Mouse (Mus musculus): ENCODE measurements at regions not wholly inside any gene's neighbourhood (a gene's known extent, or its start where the extent isn't known, plus 50 kb on each side); places are given as distances from the start of the nearest gene placed in this dataset.

DNA sequence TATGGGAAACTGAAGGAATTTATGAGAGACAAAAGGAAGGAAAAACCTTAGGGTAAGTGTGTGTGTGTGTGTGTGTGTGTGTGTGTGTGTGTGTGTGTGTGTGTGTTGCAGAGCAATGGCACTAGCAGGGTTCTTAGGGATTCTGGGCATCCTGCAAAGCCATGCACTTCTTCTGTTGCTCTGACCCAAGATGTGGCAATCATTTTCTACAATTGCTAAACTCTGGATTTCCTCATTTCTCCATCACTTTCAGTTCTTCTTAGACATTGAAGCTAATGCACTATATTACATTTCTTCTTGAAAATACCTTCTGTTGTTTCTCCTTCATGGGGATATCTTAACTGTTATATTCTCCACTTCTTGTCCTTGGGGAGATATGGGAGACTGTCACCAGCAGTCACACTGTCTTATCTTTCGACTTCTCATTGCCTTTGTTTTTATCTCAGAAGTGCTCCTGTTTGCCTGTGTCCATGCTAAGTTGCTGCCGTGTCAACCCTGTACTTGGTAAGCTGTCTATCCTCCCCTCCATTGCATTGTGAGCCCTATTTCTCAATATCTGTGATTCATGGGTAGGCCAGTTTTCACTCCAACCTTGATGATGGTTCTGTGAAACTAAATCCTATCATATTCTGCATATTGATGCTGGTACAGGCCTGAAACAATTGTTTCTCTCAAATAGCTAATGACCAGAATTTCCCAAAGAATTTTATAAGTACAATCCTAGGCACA lies 742.4 kb downstream of the Gm826 start:
- no peak overlapping the region for H3K4me3 ChIP-seq
- 83% methylated on average over 2 of the region's 2 CpGs for WGBS
- H3K4me2 ChIP-seq: no peak overlapping the region
- no peaks in the 10 kb centered on the region for H3K27me3 ChIP-seq (replicated peaks)
- no peak overlapping the region for H3K9ac ChIP-seq
- ATAC-seq (replicated peaks): no peak
- H3K27ac ChIP-seq: no peak overlapping the region
- no peaks in the 10 kb centered on the region for H3K4me1 ChIP-seq
- no peaks in the 10 kb centered on the region for H3K9me3 ChIP-seq
- no peaks in the 10 kb centered on the region for H3K36me3 ChIP-seq (replicated peaks)

DNA sequence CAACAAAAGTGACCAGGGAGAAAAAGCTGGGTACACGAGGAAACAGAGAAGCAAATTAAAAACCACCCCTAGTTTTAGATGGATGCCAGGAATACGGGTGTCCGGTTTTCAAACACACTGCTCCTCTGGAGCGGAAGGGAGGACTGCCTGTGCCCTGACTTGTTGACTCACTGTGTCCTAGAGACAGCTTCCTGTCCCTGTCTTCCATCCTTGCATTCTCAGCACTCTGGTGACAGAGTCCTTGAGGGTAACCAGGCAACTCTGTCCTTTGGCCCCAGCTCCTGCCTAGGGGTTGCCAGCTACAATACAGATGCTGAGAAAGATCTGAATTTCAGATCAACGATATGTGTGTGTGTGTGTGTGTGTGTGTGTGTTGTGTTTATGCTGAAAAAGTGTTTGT lies 741.1 kb downstream of the Gm826 start:
- no peaks in the 10 kb centered on the region for H3K36me3 ChIP-seq (replicated peaks)
- no peaks in the 10 kb centered on the region for H3K27me3 ChIP-seq (replicated peaks)
- H3K9me3 ChIP-seq: no peaks in the 10 kb centered on the region
- H3K4me2 ChIP-seq: no peak overlapping the region
- H3K4me1 ChIP-seq: no peaks in the 10 kb centered on the region
- WGBS: 79% methylated on average over 5 of the region's 5 CpGs
- no peak for ATAC-seq (replicated peaks)
- no peak overlapping the region for H3K27ac ChIP-seq
- H3K4me3 ChIP-seq: no peak overlapping the region
- no peak overlapping the region for H3K9ac ChIP-seq

GRCm38 (mm10) chr2:159596285-159596684 lies 737.7 kb downstream of the Gm826 start:
- ATAC-seq (replicated peaks): no peak
- Histone ChIP-seq H3K9me3 (no peaks in the 10 kb centered on the region), H3K4me1 (no peaks in the 10 kb centered on the region), H3K36me3 (replicated peaks) (no peaks in the 10 kb centered on the region), H3K4me3 (no peak overlapping the region), H3K4me2 (no peak overlapping the region), H3K27ac (no peak overlapping the region), H3K27me3 (replicated peaks) (no peaks in the 10 kb centered on the region), H3K9ac (no peak overlapping the region)
- 86% methylated on average over 6 of the region's 6 CpGs for WGBS

DNA sequence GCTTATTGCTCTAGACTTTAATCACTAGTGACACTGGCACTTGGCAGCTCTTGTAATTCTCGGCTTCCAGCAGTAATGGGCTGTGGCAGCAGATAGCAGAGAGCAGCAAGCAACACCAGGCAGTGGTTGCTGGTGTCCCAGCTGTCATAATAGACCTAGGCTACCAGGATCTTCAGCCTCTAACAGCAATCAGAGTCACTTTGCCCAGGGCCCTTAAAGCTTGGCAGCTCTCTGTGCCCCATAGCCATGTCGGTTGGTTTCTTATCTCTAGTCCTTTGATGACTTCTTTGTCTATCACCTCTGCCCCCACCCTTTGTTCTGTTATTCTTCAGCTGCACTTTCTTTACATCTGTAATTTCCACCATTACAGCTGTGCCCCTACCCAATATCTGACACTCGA lies 735.9 kb downstream of the Gm826 start:
- H3K27me3 ChIP-seq (replicated peaks): no peaks in the 10 kb centered on the region
- no peak overlapping the region for H3K4me3 ChIP-seq
- no peaks in the 10 kb centered on the region for H3K4me1 ChIP-seq
- H3K4me2 ChIP-seq: no peak overlapping the region
- H3K9me3 ChIP-seq: no peaks in the 10 kb centered on the region
- no peak for ATAC-seq (replicated peaks)
- WGBS: 67% methylated on average over 3 of the region's 3 CpGs
- no peaks in the 10 kb centered on the region for H3K36me3 ChIP-seq (replicated peaks)
- no peak overlapping the region for H3K27ac ChIP-seq
- H3K9ac ChIP-seq: no peak overlapping the region

- H3K4me3 ChIP-seq: no peak overlapping the region
- WGBS: 55% methylated on average over 3 of the region's 3 CpGs
- no peaks in the 10 kb centered on the region for H3K36me3 ChIP-seq (replicated peaks)
- H3K27ac ChIP-seq: no peak overlapping the region
- ATAC-seq (replicated peaks): no peak
- no peaks in the 10 kb centered on the region for H3K27me3 ChIP-seq (replicated peaks)
- no peaks in the 10 kb centered on the region for H3K9me3 ChIP-seq
- no peak overlapping the region for H3K4me2 ChIP-seq
- no peaks in the 10 kb centered on the region for H3K4me1 ChIP-seq
- H3K9ac ChIP-seq: no peak overlapping the region
Observed at GRCm38 (mm10) chr2:159607191-159607590, 726.8 kb downstream of the Gm826 start.

GRCm38 (mm10) chr2:159610451-159610850 lies 723.5 kb downstream of the Gm826 start:
- no peaks in the 10 kb centered on the region for H3K36me3 ChIP-seq (replicated peaks)
- H3K4me2 ChIP-seq: no peak overlapping the region
- no peaks in the 10 kb centered on the region for H3K4me1 ChIP-seq
- H3K27me3 ChIP-seq (replicated peaks): no peaks in the 10 kb centered on the region
- H3K9ac ChIP-seq: no peak overlapping the region
- H3K9me3 ChIP-seq: no peaks in the 10 kb centered on the region
- H3K4me3 ChIP-seq: no peak overlapping the region
- WGBS: 84% methylated on average over 4 of the region's 4 CpGs
- no peak for ATAC-seq (replicated peaks)
- no peak overlapping the region for H3K27ac ChIP-seq

DNA sequence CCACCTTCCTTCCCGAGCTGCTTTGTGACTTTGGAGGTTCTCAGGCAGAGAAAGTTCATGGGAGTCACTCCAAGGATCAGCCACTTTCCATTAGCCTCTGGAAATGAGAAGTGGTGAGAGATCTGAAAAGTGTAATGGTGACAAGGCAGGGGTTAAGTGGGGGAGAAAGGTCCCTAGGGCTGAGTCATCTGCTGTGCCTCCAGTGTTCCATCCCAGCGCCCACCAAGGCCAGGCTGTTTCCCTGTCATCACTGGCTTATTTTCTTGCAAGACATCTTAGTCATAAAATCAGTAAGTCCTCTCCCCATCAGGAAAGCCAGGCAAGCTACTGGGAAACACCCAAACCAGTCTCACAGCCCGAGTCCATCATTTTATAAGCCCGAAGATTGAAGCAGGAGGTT lies 717.3 kb downstream of the Gm826 start:
- no peak overlapping the region for H3K4me2 ChIP-seq
- no peaks in the 10 kb centered on the region for H3K36me3 ChIP-seq (replicated peaks)

DNA sequence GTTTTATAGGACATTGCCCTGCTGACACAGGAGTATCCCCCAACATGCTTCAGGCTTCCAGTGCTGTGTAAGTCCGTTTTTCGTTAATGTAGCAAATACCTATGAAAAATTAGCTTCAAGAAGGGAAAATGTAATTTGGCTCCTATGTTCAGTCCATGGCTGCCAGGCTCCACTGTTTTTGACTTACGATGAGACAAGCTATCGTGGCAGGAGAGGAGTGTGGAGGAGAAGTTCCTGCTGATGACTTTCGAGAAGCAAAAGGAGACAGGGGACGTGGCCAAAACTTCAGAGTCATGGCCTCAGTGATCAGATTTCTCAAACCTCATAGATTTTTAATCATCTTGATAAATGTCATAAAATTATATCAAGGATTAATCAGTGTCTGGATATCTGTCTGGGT lies 712.7 kb downstream of the Gm826 start:
- no peak for ATAC-seq (replicated peaks)
- H3K9me3 ChIP-seq: no peaks in the 10 kb centered on the region
- H3K27me3 ChIP-seq (replicated peaks): no peaks in the 10 kb centered on the region
- no peaks in the 10 kb centered on the region for H3K36me3 ChIP-seq (replicated peaks)
- H3K9ac ChIP-seq: no peak overlapping the region
- no peak overlapping the region for H3K27ac ChIP-seq
- H3K4me3 ChIP-seq: no peak overlapping the region
- no peaks in the 10 kb centered on the region for H3K4me1 ChIP-seq
- WGBS: 93% methylated on average over 6 of the region's 6 CpGs
- no peak overlapping the region for H3K4me2 ChIP-seq

More for the DNA sequence above, 717.3 kb downstream of the Gm826 start:
- H3K27ac ChIP-seq: no peak overlapping the region
- WGBS: 67% methylated on average over 4 of the region's 4 CpGs
- no peaks in the 10 kb centered on the region for H3K4me1 ChIP-seq
- no peak overlapping the region for H3K9ac ChIP-seq
- H3K9me3 ChIP-seq: no peaks in the 10 kb centered on the region
- no peak for ATAC-seq (replicated peaks)
- H3K27me3 ChIP-seq (replicated peaks): no peaks in the 10 kb centered on the region
- H3K4me3 ChIP-seq: no peak overlapping the region

- no peak overlapping the region for H3K4me3 ChIP-seq
- H3K9ac ChIP-seq: no peak overlapping the region
- H3K27me3 ChIP-seq (replicated peaks): no peaks in the 10 kb centered on the region
- H3K36me3 ChIP-seq (replicated peaks): no peaks in the 10 kb centered on the region
- H3K4me2 ChIP-seq: no peak overlapping the region
- H3K27ac ChIP-seq: no peak overlapping the region
- ATAC-seq (replicated peaks): no peak
- WGBS: 62% methylated on average over 5 of the region's 5 CpGs
- no peaks in the 10 kb centered on the region for H3K4me1 ChIP-seq
- H3K9me3 ChIP-seq: no peaks in the 10 kb centered on the region
Observed at GRCm38 (mm10) chr2:159622141-159622669, 711.8 kb downstream of the Gm826 start.

- Histone ChIP-seq H3K4me1 (no peaks in the 10 kb centered on the region), H3K9ac (no peak overlapping the region), H3K4me2 (no peak overlapping the region), H3K27ac (no peak overlapping the region), H3K9me3 (no peaks in the 10 kb centered on the region), H3K27me3 (replicated peaks) (no peaks in the 10 kb centered on the region), H3K4me3 (no peak overlapping the region), H3K36me3 (replicated peaks) (no peaks in the 10 kb centered on the region)
- 62% methylated on average over 1 of the region's 1 CpGs for WGBS
- ATAC-seq (replicated peaks): no peak
Observed at GRCm38 (mm10) chr2:159625306-159625705, 708.7 kb downstream of the Gm826 start.

- Histone ChIP-seq H3K27me3 (replicated peaks) (no peaks in the 10 kb centered on the region), H3K4me2 (no peak overlapping the region), H3K36me3 (replicated peaks) (no peaks in the 10 kb centered on the region), H3K4me3 (no peak overlapping the region), H3K9ac (no peak overlapping the region), H3K9me3 (no peaks in the 10 kb centered on the region), H3K27ac (no peak overlapping the region), H3K4me1 (no peaks in the 10 kb centered on the region)
- WGBS: 51% methylated on average over 4 of the region's 4 CpGs
- no peak for ATAC-seq (replicated peaks)
Observed at GRCm38 (mm10) chr2:159645861-159646260, 688.1 kb downstream of the Gm826 start.

GRCm38 (mm10) chr2:159646595-159646994 lies 687.4 kb downstream of the Gm826 start:
- no peak for ATAC-seq (replicated peaks)
- Histone ChIP-seq H3K9ac (no peak overlapping the region), H3K9me3 (no peaks in the 10 kb centered on the region), H3K27ac (no peak overlapping the region), H3K4me1 (no peaks in the 10 kb centered on the region), H3K36me3 (replicated peaks) (no peaks in the 10 kb centered on the region), H3K4me2 (no peak overlapping the region), H3K4me3 (no peak overlapping the region), H3K27me3 (replicated peaks) (no peaks in the 10 kb centered on the region)
- 85% methylated on average over 2 of the region's 2 CpGs for WGBS

DNA sequence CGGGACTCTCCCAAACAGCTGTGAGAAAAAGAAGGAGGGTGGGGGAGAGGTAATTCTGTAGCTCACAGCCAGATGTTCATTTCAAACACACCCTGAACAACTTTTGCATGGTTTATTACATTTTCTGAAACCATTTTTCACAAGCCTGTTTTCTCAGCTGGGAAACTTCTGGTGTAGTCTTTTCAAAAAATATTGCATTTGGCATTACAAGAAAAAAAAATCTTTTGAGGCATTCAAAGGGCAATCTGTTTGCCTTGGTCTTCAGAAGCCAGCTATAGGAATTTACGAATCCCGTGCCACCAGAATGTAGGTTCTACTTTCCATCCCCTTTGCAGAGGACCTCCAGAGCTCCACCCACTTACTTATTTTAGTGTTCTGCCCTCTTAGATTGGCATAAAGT lies 681.7 kb downstream of the Gm826 start:
- H3K27ac ChIP-seq: no peak overlapping the region
- no peak for ATAC-seq (replicated peaks)
- no peak overlapping the region for H3K4me3 ChIP-seq
- no peak overlapping the region for H3K4me2 ChIP-seq
- no peaks in the 10 kb centered on the region for H3K9me3 ChIP-seq
- 85% methylated on average over 3 of the region's 3 CpGs for WGBS
- no peaks in the 10 kb centered on the region for H3K4me1 ChIP-seq
- no peak overlapping the region for H3K9ac ChIP-seq
- no peaks in the 10 kb centered on the region for H3K36me3 ChIP-seq (replicated peaks)
- H3K27me3 ChIP-seq (replicated peaks): no peaks in the 10 kb centered on the region

All from midbrain, embryonic 15.5 days (tissue).